Mouse (Mus musculus) liver, adult 2 months (tissue): ENCODE data around the gene Tmem135. TPM values are rescaled to one million over a fixed set of nuclear protein-coding genes. Genes with fewer than 3 reads are reported as not detected.
A peak's percentile ranks its signal among the peaks of the same experiment; 100 is the strongest.

ENCODE experiments used
- DNase-seq: peaks from one replicate; pipeline ENCODE4 v3.0.0-alpha.2; 2011; ENCODE audit warnings: low read depth, low spot score; ENCODE audit errors: extremely low read depth
- H3K27ac ChIP-seq: fragments of 200-500 bp; replicated peaks from 2 replicates; pipeline ENCODE4 v1.5.1; 2012; ENCODE audit warnings: low read depth, mild to moderate bottlenecking, control low read depth, inconsistent platforms, low read length; ENCODE audit not compliant: insufficient read depth
- H3K27me3 ChIP-seq: fragments of 200-500 bp; 2 replicates; pipeline ENCODE4 v1.6.1; 2012; ENCODE audit warnings: mild to moderate bottlenecking, moderate library complexity, low read length, inconsistent platforms; ENCODE audit not compliant: control insufficient read depth, insufficient read depth
- H3K36me3 ChIP-seq: fragments of 200-500 bp; 2 replicates; pipeline ENCODE4 v1.6.1; 2012; ENCODE audit warnings: low read length, inconsistent platforms; ENCODE audit not compliant: control insufficient read depth, insufficient read depth
- H3K4me1 ChIP-seq: fragments of 200-500 bp; 2 replicates; pipeline ENCODE4 v1.6.1; 2011; ENCODE audit warnings: low read length; ENCODE audit not compliant: control insufficient read depth, insufficient read depth
- H3K4me3 ChIP-seq: fragments of 200-500 bp; 2 replicates; pipeline ENCODE4 v1.5.1; 2011; ENCODE audit warnings: low read depth, mild to moderate bottlenecking, control low read depth, low read length, moderate library complexity; ENCODE audit not compliant: insufficient read depth
- H3K79me2 ChIP-seq: fragments of 200-500 bp; 2 replicates; pipeline ENCODE4 v1.6.1; 2012; ENCODE audit warnings: inconsistent platforms, mild to moderate bottlenecking, low read length, moderate library complexity; ENCODE audit not compliant: control insufficient read depth, insufficient read depth
- H3K9ac ChIP-seq: fragments of 200-500 bp; 2 replicates; pipeline ENCODE4 v1.6.1; 2012; ENCODE audit warnings: low read depth, mild to moderate bottlenecking, control low read depth, inconsistent platforms, low read length
- CTCF ChIP-seq: fragments of 200-500 bp; IDR thresholded peaks from 2 replicates; pipeline ENCODE4 v1.5.1; 2011; ENCODE audit warnings: low read depth, low read length, control low read depth
- POLR2A ChIP-seq: fragments of 200-500 bp; IDR thresholded peaks from 2 replicates; pipeline ENCODE4 v1.6.1; 2011; ENCODE audit warnings: low read length, control low read depth; ENCODE audit not compliant: insufficient read depth; ENCODE audit errors: extremely low read depth
- WGBS: fragments of 180-500 bp; shearing (Covaris S2); methylation state at CpG from one replicate; pipeline ENCODE4 v1.1.7; 2018; 5-methylcytosine and 5-hydroxymethylcytosine counted together
- polyA plus RNA-seq: library from polyadenylated mRNA; depleted of rRNA; stranded (reverse); fragments of >200 nt; gene quantifications from 2 replicates; pipeline ENCODE4 v1.2.3, GENCODE M21; 2012
- total RNA-seq: library from RNA; depleted of rRNA; stranded (reverse); fragments of >200 nt; gene quantifications from 2 replicates; pipeline ENCODE4 v1.2.3, GENCODE M21; 2014

The Tmem135 gene
- total and polyA plus RNA-seq, 2 experiments, result 60.4 to 108 TPM

DNA sequence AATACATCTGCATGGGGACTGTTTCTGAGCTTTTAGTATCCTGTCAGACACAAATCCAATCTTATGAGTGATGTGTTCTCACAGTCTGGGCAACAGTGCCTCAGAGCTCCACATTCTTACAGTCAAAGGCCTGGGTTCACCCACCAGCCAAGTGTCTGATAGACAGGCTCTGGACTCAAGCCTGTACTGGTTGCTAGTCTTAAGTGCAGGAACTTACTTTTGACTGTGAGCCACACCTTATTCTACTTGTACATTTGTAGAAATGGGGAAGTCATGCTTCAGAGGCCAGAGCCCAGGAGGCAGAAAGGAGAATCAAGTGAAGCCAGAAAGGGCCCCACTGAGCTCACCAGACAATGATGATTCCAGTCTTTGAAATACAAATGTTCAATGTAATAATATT is 226.1 kb downstream of the Tmem135 start:
- Histone ChIP-seq H3K36me3 (no peaks in the 10 kb centered on the region), H3K27ac (no peak overlapping the region), H3K4me3 (no peak overlapping the region), H3K9ac (no peak overlapping the region), H3K4me1 (no peaks in the 10 kb centered on the region), H3K79me2 (peaks cover 8% of the 10 kb centered on the region; the same call in 1 of the 2 replicates), H3K27me3 (no peaks in the 10 kb centered on the region)
- no peak for DNase-seq
- no peak for TF ChIP-seq CTCF
- TF ChIP-seq POLR2A, result no peak

DNA sequence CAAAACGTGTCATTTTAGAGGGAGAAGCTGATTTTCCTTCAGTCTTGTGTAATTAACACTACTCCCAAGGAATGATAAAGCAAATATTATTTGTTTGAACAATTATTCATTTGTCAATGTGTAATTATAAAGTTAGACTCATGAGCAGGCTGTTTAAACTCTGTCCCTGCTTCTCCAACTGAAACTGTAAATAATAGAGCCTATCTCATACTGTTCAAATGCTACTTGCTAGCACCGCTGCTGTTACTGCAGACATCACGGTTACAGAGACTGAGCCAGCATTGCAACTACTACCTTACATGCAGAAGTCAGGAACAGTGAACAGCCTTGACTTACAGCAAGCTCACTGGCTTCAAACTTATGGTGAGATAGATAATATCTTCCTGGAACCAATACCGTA is 229.6 kb downstream of the Tmem135 start:
- TF ChIP-seq CTCF (no peak), POLR2A (no peak)
- H3K27ac ChIP-seq, result no peak overlapping the region
- H3K4me3 ChIP-seq, result no peak overlapping the region
- H3K4me1 ChIP-seq, result no peaks in the 10 kb centered on the region
- no peak for DNase-seq
- WGBS, result 72% methylated on average over 4 of the region's 4 CpGs
- H3K36me3 ChIP-seq, result no peaks in the 10 kb centered on the region
- no peaks in the 10 kb centered on the region for H3K27me3 ChIP-seq
- peaks cover 3% of the 10 kb centered on the region; the same call in 1 of the 2 replicates for H3K79me2 ChIP-seq
- H3K9ac ChIP-seq, result no peak overlapping the region

DNA sequence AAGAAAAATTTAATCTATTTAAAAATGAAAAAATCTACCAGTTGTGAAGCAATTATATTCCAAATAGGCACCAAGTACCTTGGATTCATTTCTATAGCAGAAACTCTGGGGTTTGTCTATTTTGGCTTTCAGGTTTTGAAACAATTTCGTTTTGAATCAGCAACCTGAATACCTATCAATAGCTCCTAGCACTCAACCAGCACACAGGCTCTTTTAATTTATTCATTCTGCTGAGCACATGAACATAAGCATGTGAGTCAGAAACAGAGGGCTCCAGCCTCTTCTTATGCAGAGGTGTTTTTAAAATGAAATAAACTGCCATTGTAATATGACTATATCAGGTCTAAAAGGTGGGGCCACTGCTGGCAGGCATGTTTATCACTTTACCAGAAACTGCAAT is 231.0 kb downstream of the Tmem135 start:
- no peak for TF ChIP-seq POLR2A
- TF ChIP-seq CTCF, result no peak
- no peak for DNase-seq
- H3K4me3 ChIP-seq, result no peak overlapping the region
- H3K79me2 ChIP-seq, result peaks cover 3% of the 10 kb centered on the region; the same call in 1 of the 2 replicates
- no peak overlapping the region for H3K27ac ChIP-seq
- WGBS, result 73% methylated on average over 1 of the region's 1 CpGs
- no peaks in the 10 kb centered on the region for H3K36me3 ChIP-seq
- no peak overlapping the region for H3K9ac ChIP-seq
- H3K27me3 ChIP-seq, result no peaks in the 10 kb centered on the region
- H3K4me1 ChIP-seq, result no peaks in the 10 kb centered on the region

DNA sequence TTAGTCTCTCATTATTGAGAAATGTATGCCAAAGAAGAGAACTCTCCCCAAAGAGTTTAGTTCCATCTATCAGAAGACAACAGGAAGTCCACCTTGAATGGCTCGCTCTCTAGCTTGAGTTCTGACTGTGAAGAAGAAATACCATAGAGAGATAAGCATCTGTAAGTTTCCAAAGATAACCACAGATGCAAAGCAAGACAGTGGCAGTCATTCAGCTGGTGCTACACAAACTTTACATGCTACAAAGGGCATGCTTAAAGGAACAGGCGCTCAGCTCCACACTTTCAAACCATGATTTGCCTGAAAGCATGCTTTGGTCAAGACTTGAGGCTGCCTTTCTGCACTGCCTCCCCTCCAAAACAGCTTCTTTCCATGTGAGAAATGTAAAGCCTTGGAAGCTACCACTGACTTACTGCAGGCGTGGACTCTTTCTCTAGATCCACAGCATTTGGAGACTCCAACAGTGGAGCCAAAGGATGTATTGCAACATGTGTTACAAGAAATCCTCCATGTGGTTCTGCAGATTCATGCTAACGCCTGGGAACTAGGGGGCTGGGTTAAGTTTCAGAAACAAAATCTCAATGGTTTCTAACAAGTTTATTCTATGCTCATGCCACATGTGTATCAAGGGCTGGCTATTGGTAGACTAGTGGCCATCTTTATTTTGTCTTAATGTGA is 232.1 kb downstream of the Tmem135 start:
- peaks cover 3% of the 10 kb centered on the region; the same call in 1 of the 2 replicates for H3K79me2 ChIP-seq
- H3K27me3 ChIP-seq, result no peaks in the 10 kb centered on the region
- 81% methylated on average over 4 of the region's 4 CpGs for WGBS
- TF ChIP-seq CTCF (no peak), POLR2A (no peak)
- no peak overlapping the region for H3K4me3 ChIP-seq
- H3K4me1 ChIP-seq, result no peaks in the 10 kb centered on the region
- no peak overlapping the region for H3K27ac ChIP-seq
- H3K36me3 ChIP-seq, result no peaks in the 10 kb centered on the region
- H3K9ac ChIP-seq, result no peak overlapping the region
- DNase-seq, result no peak

DNA sequence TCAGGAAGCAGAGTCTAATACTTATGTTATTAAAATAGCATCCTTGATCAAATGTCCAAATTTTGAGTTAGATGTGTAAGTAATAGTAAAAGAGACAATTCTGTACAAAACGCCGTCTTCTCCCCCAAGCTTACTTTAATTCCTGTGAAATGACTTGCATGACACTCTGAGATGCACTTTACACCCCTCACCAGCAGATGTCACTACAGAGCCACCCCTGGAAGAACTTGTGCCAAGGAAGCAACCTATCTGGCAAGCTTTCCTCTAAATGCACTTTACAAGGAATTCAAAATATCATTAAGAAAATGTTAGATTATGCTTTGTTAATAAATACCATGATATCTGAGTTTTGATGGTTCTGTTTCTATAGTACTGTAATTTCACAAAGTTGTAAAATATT is 235.4 kb downstream of the Tmem135 start:
- Histone ChIP-seq H3K4me1 (no peaks in the 10 kb centered on the region), H3K36me3 (0 out of 2 replicates have a peak, but pooled peaks cover 1% of the 10 kb centered on the region), H3K27ac (no peak overlapping the region), H3K79me2 (no peaks in the 10 kb centered on the region; the same call in 1 of the 2 replicates), H3K4me3 (no peak overlapping the region), H3K9ac (no peak overlapping the region), H3K27me3 (no peaks in the 10 kb centered on the region)
- peak; percentile 65 for DNase-seq
- WGBS, result 16% methylated on average over 2 of the region's 2 CpGs
- peak; percentile 71 for TF ChIP-seq CTCF
- no peak for TF ChIP-seq POLR2A

DNA sequence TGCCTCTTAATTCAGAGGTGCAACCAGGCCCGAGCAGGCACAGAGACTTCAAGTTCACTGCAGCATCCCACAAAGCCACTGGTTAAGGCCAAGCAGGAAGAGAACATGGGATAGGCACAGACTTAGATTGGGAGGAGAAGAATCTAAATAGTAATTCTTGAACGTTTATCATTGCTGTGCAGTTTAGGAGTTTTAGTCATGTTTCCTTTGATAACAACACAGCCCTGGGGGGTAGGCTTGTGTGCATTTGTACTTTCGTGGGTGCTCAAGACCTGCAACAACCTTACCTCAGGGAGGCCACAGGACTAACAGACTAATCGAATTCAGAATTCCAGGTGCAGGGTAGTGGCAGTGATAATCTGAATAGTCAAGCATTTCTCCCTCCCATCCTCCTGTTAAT is 238.5 kb downstream of the Tmem135 start:
- Histone ChIP-seq H3K4me1 (no peaks in the 10 kb centered on the region), H3K9ac (no peak overlapping the region), H3K27ac (no peak overlapping the region), H3K79me2 (no peaks in the 10 kb centered on the region; the same call in 1 of the 2 replicates), H3K27me3 (no peaks in the 10 kb centered on the region), H3K36me3 (0 out of 2 replicates have a peak, but pooled peaks cover 1% of the 10 kb centered on the region), H3K4me3 (no peak overlapping the region)
- TF ChIP-seq CTCF (no peak), POLR2A (no peak)
- WGBS, result 80% methylated on average over 4 of the region's 4 CpGs
- DNase-seq, result no peak
